Mouse (Mus musculus): ENCODE data around the gene Ptov1.

DNA sequence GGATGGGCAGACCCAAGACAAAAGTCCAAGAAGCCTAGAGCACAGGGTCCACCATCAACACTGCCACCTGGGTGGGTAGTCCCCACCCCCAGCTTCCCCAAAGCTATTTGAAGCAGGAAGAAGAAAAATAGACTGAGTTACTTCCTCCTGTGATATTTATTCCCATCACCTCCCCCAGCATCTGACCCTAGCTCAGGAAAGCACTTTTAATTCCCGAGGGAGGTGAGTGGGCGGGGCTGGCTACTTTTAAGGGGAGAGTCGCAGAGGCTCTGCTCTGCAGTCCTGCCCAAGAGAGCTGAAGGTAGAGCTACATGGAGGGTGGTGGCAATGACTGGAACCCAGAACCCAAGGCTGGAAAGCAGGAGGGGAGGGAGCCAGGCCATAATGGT, 33.6 kb downstream of the Ptov1 start:
- no peak for TF ChIP-seq POLR2A (IDR thresholded peaks at IDR 0.05; ENCODE audit: extremely low read depth, insufficient read depth, low read length)
- TF ChIP-seq CTCF (IDR thresholded peaks at IDR 0.05; ENCODE audit: low read depth, low read length), result no peak
